Mouse (Mus musculus): Measurements from ENCODE around the gene Micall2.

GRCm38 (mm10) chr5:139723113-139723512, 13.0 kb downstream of the Micall2 start:
- no peak for TF ChIP-seq CTCF (IDR thresholded peaks at IDR 0.05; ENCODE audit: low read depth, low read length)
- TF ChIP-seq POLR2A (IDR thresholded peaks at IDR 0.05; ENCODE audit: extremely low read depth, insufficient read depth, low read length): no peak
